Mouse (Mus musculus): ENCODE measurements around the gene Ptprt. TPM values are rescaled to one million over a fixed set of nuclear protein-coding genes. Genes with fewer than 3 reads are reported as not detected.

Gene Ptprt
- polyA plus RNA-seq, 1 experiment from 2014 or later = 0.48 TPM

DNA sequence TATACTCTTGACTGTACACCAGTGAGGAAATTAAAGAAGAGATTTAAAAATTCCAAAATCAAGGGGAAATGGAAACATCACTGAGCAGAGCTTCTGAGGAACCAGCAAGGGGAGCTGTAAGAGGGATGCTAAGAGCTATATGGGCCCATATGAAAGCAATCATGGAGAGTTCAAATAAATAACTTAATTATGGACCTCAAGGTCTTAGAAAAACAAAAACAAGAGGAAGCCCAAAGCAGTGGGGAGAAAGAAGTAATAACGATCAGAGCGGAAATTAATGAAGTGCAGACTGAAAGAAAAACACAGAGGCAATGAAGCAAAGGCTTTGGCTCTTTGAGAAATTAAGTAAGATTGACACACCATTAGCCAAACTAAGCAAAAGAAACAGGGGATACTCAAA is 353.0 kb downstream of the Ptprt start:
- no peak overlapping the region for H3K4me3 ChIP-seq (replicated peaks)
- H3K27me3 ChIP-seq = no peaks in the 10 kb centered on the region
- H3K4me1 ChIP-seq (replicated peaks) = no peaks in the 10 kb centered on the region
- H3K9ac ChIP-seq = no peak overlapping the region
- no peak overlapping the region for H3K4me2 ChIP-seq
- H3K27ac ChIP-seq (replicated peaks) = no peak overlapping the region
- H3K9me3 ChIP-seq (replicated peaks) = no peaks in the 10 kb centered on the region
- WGBS (ENCODE audit: insufficient replicate concordance) = 74% methylated on average over 2 of the region's 2 CpGs
- no peak for ATAC-seq (ENCODE audit: insufficient read depth)
- no peaks in the 10 kb centered on the region for H3K36me3 ChIP-seq (replicated peaks)

DNA sequence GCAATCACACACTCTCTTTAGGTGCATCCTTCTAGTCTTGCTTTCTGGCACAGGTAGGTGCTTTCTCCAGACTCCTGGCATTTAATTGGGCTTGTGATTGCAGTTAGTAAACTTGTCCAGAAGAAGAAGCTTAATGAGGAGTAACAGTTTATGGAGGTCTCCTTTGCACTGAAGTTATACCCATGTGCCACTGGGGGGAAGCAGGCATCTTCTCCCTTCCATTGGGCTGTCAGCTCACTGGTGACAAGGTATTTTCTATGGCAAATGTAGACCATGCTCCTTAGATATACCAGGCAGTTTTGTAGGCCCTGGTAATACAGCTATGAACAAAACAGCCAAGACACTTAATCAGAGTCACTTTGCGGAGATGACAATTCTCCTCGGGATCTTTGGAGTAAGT is 366.9 kb downstream of the Ptprt start:
- 82% methylated on average over 2 of the region's 2 CpGs for WGBS (ENCODE audit: insufficient replicate concordance)
- no peaks in the 10 kb centered on the region for H3K4me1 ChIP-seq (replicated peaks)
- H3K36me3 ChIP-seq (replicated peaks) = no peaks in the 10 kb centered on the region
- ATAC-seq (ENCODE audit: insufficient read depth) = no peak
- H3K4me2 ChIP-seq = no peak overlapping the region
- no peak overlapping the region for H3K27ac ChIP-seq (replicated peaks)
- no peak overlapping the region for H3K9ac ChIP-seq
- H3K27me3 ChIP-seq = no peaks in the 10 kb centered on the region
- no peaks in the 10 kb centered on the region for H3K9me3 ChIP-seq (replicated peaks)
- H3K4me3 ChIP-seq (replicated peaks) = no peak overlapping the region

DNA sequence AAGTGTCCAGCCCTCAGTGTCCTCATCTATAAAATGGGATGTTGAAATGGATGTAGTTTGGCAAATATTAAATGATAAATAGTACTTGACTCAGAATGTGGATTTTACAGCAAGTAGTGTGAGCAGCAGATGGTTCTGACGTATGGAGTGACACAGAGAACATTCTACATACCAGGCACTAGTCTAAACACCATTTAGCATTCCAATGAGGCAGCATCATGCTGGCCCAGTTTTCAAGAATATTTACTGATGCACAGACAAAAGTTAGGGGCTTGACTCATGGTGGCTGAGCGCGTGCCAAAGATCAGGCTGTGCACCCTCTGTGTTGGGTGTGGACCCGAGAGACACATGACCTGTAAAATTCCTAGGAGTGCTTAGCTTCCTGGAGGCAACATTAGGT is 378.3 kb downstream of the Ptprt start:
- no peak for ATAC-seq (ENCODE audit: insufficient read depth)
- Histone ChIP-seq H3K4me3 (replicated peaks) (no peak overlapping the region), H3K36me3 (replicated peaks) (no peaks in the 10 kb centered on the region), H3K4me2 (no peak overlapping the region), H3K9ac (no peak overlapping the region), H3K9me3 (replicated peaks) (no peaks in the 10 kb centered on the region), H3K27ac (replicated peaks) (no peak overlapping the region), H3K27me3 (no peaks in the 10 kb centered on the region), H3K4me1 (replicated peaks) (no peaks in the 10 kb centered on the region)
- 66% methylated on average over 4 of the region's 4 CpGs for WGBS (ENCODE audit: insufficient replicate concordance)

DNA sequence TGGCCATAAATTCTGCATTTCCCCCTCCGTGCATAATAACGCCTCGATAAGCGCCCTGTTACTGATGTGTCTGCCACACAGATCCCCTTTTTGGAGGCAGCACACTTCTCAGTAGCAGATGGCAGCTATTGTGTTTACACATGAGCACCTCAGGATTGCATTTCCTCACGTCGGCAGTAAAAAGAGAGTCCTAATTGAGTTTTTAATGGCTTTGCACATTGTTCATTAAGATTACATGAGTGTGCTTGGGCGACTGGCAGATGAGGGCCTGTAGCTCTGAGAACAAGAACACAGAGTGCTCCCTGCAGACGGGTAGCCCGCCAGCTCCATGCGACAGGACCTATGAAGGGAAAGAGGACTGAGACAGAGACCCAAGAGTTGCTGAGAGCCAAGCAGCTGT is 378.8 kb downstream of the Ptprt start:
- H3K27ac ChIP-seq (replicated peaks) = no peak overlapping the region
- H3K27me3 ChIP-seq = no peaks in the 10 kb centered on the region
- WGBS (ENCODE audit: insufficient replicate concordance) = 62% methylated on average over 10 of the region's 10 CpGs
- H3K9ac ChIP-seq = no peak overlapping the region
- no peaks in the 10 kb centered on the region for H3K9me3 ChIP-seq (replicated peaks)
- ATAC-seq (ENCODE audit: insufficient read depth) = no peak
- no peak overlapping the region for H3K4me2 ChIP-seq
- no peaks in the 10 kb centered on the region for H3K4me1 ChIP-seq (replicated peaks)
- H3K36me3 ChIP-seq (replicated peaks) = no peaks in the 10 kb centered on the region
- H3K4me3 ChIP-seq (replicated peaks) = no peak overlapping the region

DNA sequence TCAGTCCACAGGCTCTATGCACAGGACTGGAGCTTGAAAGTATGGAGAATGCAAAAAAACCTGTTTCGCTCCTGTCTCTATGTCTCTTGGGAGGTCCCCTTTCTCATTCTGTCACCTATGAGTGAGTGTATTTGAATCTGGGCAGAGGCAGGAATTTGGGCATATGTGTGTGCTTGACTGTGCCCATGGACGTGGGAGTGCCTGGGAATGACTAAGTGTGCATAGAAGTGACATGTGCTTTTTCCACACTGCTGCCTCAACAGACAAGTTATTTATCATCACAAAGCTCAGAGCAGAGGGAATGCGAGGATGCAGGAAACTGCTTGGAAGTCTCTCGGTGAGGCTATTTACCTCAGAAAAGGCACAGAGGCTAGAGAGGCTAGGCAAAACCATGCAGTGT is 387.1 kb downstream of the Ptprt start:
- ATAC-seq (ENCODE audit: insufficient read depth) = no peak
- no peak overlapping the region for H3K4me2 ChIP-seq
- 57% methylated on average over 4 of the region's 4 CpGs for WGBS (ENCODE audit: insufficient replicate concordance)
- no peaks in the 10 kb centered on the region for H3K9me3 ChIP-seq (replicated peaks)
- no peak overlapping the region for H3K4me3 ChIP-seq (replicated peaks)
- no peak overlapping the region for H3K27ac ChIP-seq (replicated peaks)
- no peaks in the 10 kb centered on the region for H3K27me3 ChIP-seq
- H3K36me3 ChIP-seq (replicated peaks) = no peaks in the 10 kb centered on the region
- H3K9ac ChIP-seq = no peak overlapping the region
- no peaks in the 10 kb centered on the region for H3K4me1 ChIP-seq (replicated peaks)

DNA sequence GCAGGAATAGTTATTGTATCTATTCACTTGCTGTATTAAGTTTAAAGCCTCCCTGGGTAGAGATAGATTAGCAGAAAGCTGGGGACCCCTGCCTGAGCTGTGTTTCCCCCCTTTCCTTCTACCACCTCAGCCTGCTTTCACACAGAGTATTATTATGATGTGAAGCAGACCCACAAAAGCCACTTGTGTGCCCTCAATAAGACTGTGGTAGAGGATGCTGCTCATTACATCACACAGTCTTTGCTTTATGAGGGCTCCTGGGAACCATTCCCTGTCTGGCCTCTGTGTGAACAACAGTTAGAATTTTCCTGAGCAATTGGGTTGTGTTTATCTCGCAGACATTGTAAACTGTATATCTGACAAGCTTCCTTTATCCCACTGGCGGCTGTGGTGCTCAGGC is 409.7 kb downstream of the Ptprt start:
- no peaks in the 10 kb centered on the region for H3K9me3 ChIP-seq (replicated peaks)
- H3K4me3 ChIP-seq (replicated peaks) = no peak overlapping the region
- H3K9ac ChIP-seq = no peak overlapping the region
- no peaks in the 10 kb centered on the region for H3K4me1 ChIP-seq (replicated peaks)
- H3K4me2 ChIP-seq = no peak overlapping the region
- 29% methylated on average over 2 of the region's 2 CpGs for WGBS (ENCODE audit: insufficient replicate concordance)
- H3K27ac ChIP-seq (replicated peaks) = no peak overlapping the region
- no peak for ATAC-seq (ENCODE audit: insufficient read depth)
- no peaks in the 10 kb centered on the region for H3K27me3 ChIP-seq
- no peaks in the 10 kb centered on the region for H3K36me3 ChIP-seq (replicated peaks)

DNA sequence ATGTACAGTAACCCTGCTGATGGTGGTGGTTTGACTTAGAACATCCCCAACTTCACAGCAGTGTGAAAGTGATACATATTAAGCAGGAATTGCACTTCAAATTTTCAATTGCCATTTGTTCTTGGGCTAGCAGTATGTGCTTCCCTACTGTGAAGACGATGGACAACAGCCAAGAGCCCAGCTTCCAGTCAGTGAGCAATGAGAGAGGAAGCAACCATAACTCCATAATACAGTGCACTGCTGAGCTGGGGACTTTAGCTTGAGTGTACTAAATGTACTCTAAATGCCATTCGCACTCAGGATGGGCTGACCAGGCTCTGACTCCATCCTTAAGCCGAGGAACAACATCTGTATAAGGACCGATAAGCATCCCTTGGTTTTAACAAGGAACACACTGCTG is 412.7 kb downstream of the Ptprt start:
- Histone ChIP-seq H3K4me3 (replicated peaks) (no peak overlapping the region), H3K4me1 (replicated peaks) (no peaks in the 10 kb centered on the region), H3K27me3 (no peaks in the 10 kb centered on the region), H3K9me3 (replicated peaks) (no peaks in the 10 kb centered on the region), H3K27ac (replicated peaks) (no peak overlapping the region), H3K9ac (no peak overlapping the region), H3K36me3 (replicated peaks) (no peaks in the 10 kb centered on the region), H3K4me2 (no peak overlapping the region)
- ATAC-seq (ENCODE audit: insufficient read depth) = no peak
- WGBS (ENCODE audit: insufficient replicate concordance) = 61% methylated on average over 4 of the region's 4 CpGs

DNA sequence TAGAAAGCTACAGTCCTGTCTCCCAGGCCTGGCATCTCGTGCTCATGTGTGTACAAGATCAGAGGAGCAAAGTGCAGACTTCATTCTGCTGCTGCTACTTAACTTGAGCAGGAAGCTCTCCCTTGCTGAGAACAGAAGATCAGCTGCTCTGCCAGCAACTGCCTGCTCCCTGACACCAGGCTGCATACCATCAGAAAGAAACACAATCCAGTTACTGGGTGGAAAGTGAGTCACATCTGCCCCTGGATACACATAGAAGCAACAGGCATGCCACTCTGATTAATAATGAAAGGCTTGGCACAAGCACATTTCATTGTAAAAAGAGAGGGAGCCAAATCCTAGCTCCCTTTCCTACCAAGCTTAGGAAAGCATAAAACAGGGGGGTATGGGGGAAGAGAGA is 438.5 kb downstream of the Ptprt start:
- Histone ChIP-seq H3K27ac (replicated peaks) (no peak overlapping the region), H3K9me3 (replicated peaks) (no peaks in the 10 kb centered on the region), H3K4me2 (no peak overlapping the region), H3K4me1 (replicated peaks) (no peaks in the 10 kb centered on the region), H3K27me3 (no peaks in the 10 kb centered on the region), H3K9ac (no peak overlapping the region), H3K4me3 (replicated peaks) (no peak overlapping the region), H3K36me3 (replicated peaks) (no peaks in the 10 kb centered on the region)
- WGBS (ENCODE audit: insufficient replicate concordance) = 31% methylated on average over 1 of the region's 1 CpGs
- ATAC-seq (ENCODE audit: insufficient read depth) = no peak

DNA sequence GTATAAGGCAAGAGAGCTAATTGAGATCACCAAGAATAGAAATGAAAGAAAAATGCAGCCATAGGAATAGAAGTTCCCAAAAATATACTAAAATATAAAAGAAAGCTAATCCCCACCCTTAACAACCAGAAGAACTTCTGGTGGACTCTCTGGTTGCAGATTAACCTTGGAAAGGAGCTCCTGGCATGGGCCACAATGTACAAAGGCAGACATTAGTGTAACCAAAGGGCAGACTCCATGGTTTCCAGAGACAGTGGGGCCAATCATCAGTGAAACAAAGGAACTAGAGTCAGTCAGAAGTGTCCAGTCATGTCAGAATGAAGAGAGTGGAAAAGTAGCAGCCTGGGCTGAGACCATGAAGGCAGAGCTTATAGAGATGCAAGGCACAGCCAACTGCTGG is 440.4 kb downstream of the Ptprt start:
- no peaks in the 10 kb centered on the region for H3K9me3 ChIP-seq (replicated peaks)
- no peak for ATAC-seq (ENCODE audit: insufficient read depth)
- no peak overlapping the region for H3K27ac ChIP-seq (replicated peaks)
- no peaks in the 10 kb centered on the region for H3K4me1 ChIP-seq (replicated peaks)
- no peak overlapping the region for H3K4me2 ChIP-seq
- no peak overlapping the region for H3K4me3 ChIP-seq (replicated peaks)
- no peaks in the 10 kb centered on the region for H3K36me3 ChIP-seq (replicated peaks)
- no peak overlapping the region for H3K9ac ChIP-seq
- H3K27me3 ChIP-seq = no peaks in the 10 kb centered on the region

DNA sequence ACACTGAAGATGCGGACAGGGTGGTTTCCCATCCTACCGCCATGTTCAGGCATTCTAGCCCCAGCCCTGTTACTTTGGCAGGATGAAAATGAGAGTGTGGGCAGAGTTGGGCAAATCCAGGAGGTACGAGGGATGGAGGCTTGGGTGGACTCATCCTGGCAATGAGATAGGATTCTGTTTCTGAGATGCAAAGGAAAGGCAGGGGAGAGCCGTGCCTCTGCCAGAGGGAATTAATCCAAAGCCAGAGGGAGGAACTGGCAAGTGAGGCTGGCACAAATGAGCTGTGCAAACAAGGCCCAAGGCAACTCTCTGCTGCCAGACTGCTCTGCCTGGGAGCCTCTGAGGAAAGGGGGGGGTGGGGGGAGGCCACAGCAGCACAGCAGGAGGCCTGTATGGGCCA is 441.4 kb downstream of the Ptprt start:
- no peaks in the 10 kb centered on the region for H3K4me1 ChIP-seq (replicated peaks)
- no peak overlapping the region for H3K9ac ChIP-seq
- H3K27me3 ChIP-seq = no peaks in the 10 kb centered on the region
- H3K36me3 ChIP-seq (replicated peaks) = no peaks in the 10 kb centered on the region
- 67% methylated on average over 4 of the region's 4 CpGs for WGBS (ENCODE audit: insufficient replicate concordance)
- H3K4me3 ChIP-seq (replicated peaks) = no peak overlapping the region
- H3K9me3 ChIP-seq (replicated peaks) = no peaks in the 10 kb centered on the region
- no peak for ATAC-seq (ENCODE audit: insufficient read depth)
- no peak overlapping the region for H3K4me2 ChIP-seq
- no peak overlapping the region for H3K27ac ChIP-seq (replicated peaks)

DNA sequence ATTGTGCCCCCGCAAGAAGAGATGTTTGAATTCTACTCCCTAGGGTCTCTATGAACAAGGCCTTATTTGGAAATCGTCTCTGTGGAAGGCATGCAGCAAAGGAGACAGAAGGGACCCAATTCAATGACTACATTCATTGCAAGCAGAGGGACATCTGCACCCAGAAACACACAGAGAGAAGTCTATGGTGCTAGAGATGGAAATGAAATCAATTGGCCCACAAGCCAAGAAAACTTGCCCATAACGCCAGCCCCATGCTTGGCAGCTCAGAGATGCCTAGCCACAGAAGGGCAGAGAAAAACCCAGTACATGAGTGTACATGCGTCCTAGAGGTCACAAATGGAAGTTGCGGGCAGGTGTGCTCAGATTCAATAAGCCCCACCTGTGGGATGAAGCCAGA is 443.1 kb downstream of the Ptprt start:
- Histone ChIP-seq H3K27me3 (no peaks in the 10 kb centered on the region), H3K4me3 (replicated peaks) (no peak overlapping the region), H3K4me1 (replicated peaks) (no peaks in the 10 kb centered on the region), H3K36me3 (replicated peaks) (no peaks in the 10 kb centered on the region), H3K9me3 (replicated peaks) (no peaks in the 10 kb centered on the region), H3K4me2 (no peak overlapping the region), H3K9ac (no peak overlapping the region), H3K27ac (replicated peaks) (no peak overlapping the region)
- ATAC-seq (ENCODE audit: insufficient read depth) = no peak
- WGBS (ENCODE audit: insufficient replicate concordance) = 55% methylated on average over 5 of the region's 5 CpGs

DNA sequence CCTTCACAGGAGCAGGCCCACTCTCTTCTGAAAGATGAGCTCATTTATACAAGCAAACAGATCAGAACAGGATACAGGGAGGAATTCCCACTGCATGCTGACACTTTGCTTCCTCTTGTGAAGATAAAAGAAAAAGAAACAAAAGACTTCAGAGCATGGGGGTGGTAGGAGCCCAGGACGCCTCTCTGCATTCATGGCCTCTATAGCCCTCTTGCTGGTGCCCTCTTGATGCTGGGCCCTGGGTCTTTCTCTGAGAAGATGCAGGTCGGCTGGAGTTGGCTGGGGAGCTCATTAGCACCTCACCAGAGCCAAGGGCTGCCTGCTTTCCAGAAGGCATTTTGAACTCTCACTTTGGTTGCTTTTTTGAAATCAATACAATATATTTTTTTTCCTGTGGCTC is 448.6 kb downstream of the Ptprt start:
- Histone ChIP-seq H3K27me3 (no peaks in the 10 kb centered on the region), H3K9me3 (replicated peaks) (no peaks in the 10 kb centered on the region), H3K4me2 (no peak overlapping the region), H3K4me3 (replicated peaks) (no peak overlapping the region), H3K36me3 (replicated peaks) (no peaks in the 10 kb centered on the region), H3K27ac (replicated peaks) (no peak overlapping the region), H3K9ac (no peak overlapping the region), H3K4me1 (replicated peaks) (no peaks in the 10 kb centered on the region)
- ATAC-seq (ENCODE audit: insufficient read depth) = no peak
- WGBS (ENCODE audit: insufficient replicate concordance) = 11% methylated on average over 2 of the region's 2 CpGs

Data from liver, embryonic 15.5 days (tissue).